Mouse (Mus musculus): ENCODE measurements around the gene Slc38a9.
"Not testable (repeated sequence)": the region's sequence is repeated elsewhere in the genome, so short reads cannot be mapped to it uniquely, and the experiment has no call there.

The Slc38a9 gene

DNA sequence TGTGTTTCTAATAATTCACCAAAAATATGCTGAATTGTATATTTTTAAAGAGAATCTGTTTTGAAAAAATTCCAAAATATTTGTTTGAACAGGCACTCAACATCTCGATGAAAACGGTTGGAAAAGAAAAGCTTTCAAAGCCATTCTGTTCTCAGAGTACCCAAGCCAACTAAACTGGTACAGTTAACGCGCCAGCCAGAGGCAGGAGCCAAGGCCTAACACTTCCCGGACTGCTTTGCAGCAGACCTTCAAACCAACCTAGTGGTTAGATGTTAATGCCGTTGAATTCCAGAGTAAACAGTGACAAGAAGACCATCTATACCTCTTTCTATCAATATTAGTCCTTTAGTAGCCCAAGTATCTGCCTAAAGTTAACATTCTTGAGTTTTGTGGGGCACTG lies 23.4 kb downstream of the Slc38a9 start:
- DNase-seq (ENCODE audit: low read depth, low spot score) = no peak

DNA sequence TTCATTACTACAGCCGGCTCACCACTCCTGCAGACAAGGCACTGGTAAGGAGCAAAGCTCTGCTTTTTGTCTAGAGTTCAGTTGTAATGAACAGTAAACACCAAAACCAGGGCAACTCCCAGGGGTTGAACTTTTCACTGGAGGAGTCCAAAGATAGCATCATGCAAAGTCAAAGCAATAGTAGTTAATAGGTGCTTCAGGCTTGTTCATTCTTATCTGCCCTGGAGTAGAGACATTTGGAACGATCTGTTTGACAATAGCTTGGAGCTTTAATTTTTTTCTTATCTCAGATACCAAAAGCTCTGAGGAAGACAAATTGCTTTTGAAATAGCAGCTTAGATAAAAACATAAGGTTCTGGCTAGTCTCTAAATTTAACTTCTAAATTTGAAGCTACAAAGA lies 25.6 kb downstream of the Slc38a9 start:
- peak; percentile 14 for DNase-seq (ENCODE audit: low read depth, low spot score)

DNA sequence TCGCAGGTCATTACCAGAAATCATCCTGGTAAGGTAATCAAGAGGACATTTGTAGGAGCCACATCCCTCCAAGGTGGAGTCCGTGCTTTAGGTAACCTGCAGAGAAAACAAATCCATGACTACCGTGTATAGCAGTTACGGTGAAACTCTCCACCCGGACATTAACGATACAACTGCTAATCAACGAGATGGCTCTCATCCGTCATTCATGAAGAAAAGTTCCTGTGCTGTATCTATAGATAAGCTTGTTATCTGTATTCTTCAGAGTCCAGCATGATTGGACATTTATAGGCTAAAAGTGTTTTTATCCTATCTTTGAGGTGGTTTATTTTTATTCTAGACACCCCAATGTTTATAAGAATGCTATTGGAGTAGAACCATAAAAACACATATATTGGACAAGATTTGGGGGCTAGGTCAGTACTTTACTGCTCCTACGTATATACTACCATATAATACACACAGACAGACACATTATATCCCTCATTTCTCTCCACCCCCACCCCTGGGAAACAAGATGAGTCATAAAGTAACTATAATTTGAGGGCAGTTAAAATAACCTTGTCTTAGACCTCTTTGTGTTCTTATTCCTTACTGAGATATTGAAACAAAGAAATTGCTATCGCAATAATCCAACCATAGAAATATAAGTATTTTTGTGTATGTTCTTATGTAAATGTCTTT lies 32.5 kb downstream of the Slc38a9 start:
- DNase-seq (ENCODE audit: low read depth, low spot score) = no peak

- DNase-seq (ENCODE audit: low read depth, low spot score) = no peak
Measured at GRCm38 (mm10) chr13:112695526-112696240, 35.1 kb downstream of the Slc38a9 start.

GRCm38 (mm10) chr13:112701256-112701655 lies 40.7 kb downstream of the Slc38a9 start:
- DNase-seq (ENCODE audit: low read depth, low spot score) = no peak

DNA sequence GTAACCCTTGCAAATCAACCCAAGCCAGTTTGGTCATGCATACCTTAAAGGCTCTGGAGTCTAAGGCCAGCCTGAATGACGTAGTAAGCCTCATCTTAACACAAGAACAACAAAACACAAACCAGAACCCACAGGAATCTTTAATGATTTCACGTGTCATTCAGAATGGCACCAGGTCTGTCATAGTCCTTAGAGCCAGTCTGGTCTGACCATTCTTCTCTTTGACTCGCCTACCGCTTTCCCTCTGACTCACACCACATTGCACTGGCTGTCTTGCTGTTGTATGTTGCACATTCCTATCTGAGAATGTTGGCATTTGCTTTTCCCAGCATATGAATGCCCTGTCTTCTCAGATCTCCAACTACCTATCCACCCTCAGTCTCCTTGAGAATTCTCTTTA lies 45.8 kb downstream of the Slc38a9 start:
- no peak for DNase-seq (ENCODE audit: low read depth, low spot score)

DNA sequence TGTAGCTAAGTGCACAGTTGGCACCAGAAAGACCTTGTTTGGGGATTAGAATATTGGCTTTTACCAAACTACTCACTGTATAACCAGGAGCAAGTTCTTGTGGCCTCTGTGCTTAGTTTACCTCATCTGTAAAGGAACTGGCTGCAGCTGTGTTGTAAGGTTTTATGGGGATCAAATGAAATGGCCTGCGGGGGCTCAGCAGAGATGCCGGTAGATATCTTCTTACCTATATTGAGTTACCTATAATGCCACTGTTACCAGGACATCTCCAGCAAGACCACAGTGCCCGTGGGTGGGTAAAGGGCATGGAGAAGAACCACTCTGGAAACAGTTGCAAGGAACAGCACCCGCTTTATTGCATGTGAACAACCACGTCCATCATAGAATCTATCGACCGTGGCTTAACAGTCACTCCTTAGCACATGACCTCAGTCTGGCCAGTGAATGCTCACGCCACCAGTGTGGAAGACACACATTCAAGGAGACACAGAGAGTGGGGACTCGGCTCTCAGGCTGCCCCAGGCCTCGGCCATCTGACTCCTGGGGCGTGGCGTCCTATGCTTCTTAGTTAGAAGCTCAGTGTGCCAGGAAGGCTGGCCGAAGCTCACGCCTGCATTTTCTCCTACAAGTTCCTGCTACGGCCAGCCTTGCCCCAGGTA lies 59.7 kb downstream of the Slc38a9 start:
- no peak for DNase-seq (ENCODE audit: low read depth, low spot score)

- peak; percentile 78 for DNase-seq (ENCODE audit: low read depth, low spot score)
Measured at GRCm38 (mm10) chr13:112721946-112722729, 61.6 kb downstream of the Slc38a9 start.

DNA sequence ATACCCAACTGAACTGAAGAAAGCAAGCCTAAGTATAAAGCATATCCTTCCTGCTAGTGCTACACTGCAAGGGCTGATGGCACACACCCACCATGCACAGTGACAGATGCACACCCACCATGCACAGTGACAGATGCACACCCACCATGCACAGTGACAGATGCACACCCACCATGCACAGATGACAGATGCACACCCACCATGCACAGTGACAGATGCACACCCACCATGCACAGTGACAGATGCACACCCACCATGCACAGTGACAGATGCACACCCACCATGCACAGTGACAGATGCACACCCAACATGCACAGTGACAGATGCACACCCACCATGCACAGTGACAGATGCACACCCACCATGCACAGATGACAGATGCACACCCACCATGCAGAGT lies 63.7 kb downstream of the Slc38a9 start:
- DNase-seq (ENCODE audit: low read depth, low spot score) = not testable (repeated sequence)

GRCm38 (mm10) chr13:112726002-112726401 lies 65.5 kb downstream of the Slc38a9 start:
- DNase-seq (ENCODE audit: low read depth, low spot score) = no peak

DNA sequence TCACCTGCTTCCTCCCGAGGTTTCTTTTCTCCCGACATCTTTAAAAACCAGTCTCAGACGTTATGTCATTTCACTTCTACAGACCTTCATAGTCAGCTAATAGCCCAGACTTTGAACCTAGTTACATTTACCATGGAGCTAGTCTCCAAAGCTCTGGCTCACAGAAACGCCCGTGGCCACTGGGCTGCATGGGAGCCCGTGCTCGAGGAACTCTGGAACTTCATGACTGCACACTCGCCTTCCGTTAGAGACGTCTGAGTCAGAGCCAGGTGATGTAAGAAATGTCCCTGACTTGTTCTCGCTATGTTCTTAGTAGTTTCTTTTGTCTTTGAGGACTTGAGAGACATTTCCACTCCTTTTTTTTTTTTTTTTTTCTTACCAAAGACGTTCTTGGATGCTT lies 72.8 kb downstream of the Slc38a9 start:
- DNase-seq (ENCODE audit: low read depth, low spot score) = no peak

GRCm38 (mm10) chr13:112734906-112735713 lies 74.6 kb downstream of the Slc38a9 start:
- DNase-seq (ENCODE audit: low read depth, low spot score) = peak; percentile 32

- no peak for DNase-seq (ENCODE audit: low read depth, low spot score)
Measured at GRCm38 (mm10) chr13:112736407-112736806, 75.9 kb downstream of the Slc38a9 start.

- no peak for DNase-seq (ENCODE audit: low read depth, low spot score)
Measured at GRCm38 (mm10) chr13:112737110-112737509, 76.6 kb downstream of the Slc38a9 start.

GRCm38 (mm10) chr13:112738005-112738404 lies 77.5 kb downstream of the Slc38a9 start:
- DNase-seq (ENCODE audit: low read depth, low spot score) = no peak

GRCm38 (mm10) chr13:112740073-112740472 lies 79.5 kb downstream of the Slc38a9 start:
- DNase-seq (ENCODE audit: low read depth, low spot score) = no peak

- no peak for DNase-seq (ENCODE audit: low read depth, low spot score)
Measured at GRCm38 (mm10) chr13:112742076-112742830, 81.7 kb downstream of the Slc38a9 start.

DNA sequence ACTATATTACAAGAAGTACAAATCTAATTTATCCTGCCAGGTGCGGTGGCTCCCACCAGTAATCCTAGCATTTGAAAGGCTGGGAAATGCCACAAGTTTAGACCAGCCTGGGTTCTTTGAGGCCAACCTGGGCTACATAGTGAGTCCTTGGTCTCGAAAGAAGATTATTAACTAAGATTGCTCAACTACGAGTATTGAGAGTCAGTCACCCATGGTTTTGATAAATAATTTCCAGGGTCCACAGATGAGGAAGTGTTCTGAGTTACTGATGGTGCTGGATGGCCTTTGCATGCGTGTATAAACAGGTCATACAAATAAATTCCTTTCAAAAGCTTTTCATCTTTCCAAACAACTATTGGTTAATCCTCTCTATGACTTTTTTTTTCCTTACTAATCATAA lies 83.1 kb downstream of the Slc38a9 start:
- no peak for DNase-seq (ENCODE audit: low read depth, low spot score)

GRCm38 (mm10) chr13:112744061-112744849 lies 83.7 kb downstream of the Slc38a9 start:
- no peak for DNase-seq (ENCODE audit: low read depth, low spot score)

Measured in brain, adult 2 months (tissue).